Mouse (Mus musculus) thymus, adult 2 months (tissue): ENCODE results near the gene Hes3.

Experiments
- CTCF ChIP-seq: fragments of 200-500 bp; IDR thresholded peaks from 2 replicates; pipeline ENCODE4 v1.5.1; 2012; ENCODE audit warnings: mild to moderate bottlenecking, control low read depth, low read length, moderate library complexity, borderline replicate concordance; ENCODE audit not compliant: control insufficient read depth, poor library complexity, insufficient read depth; ENCODE audit errors: extremely low read depth
- POLR2A ChIP-seq: fragments of 200-500 bp; IDR thresholded peaks from 2 replicates; pipeline ENCODE4 v1.6.1; 2012; ENCODE audit warnings: mild to moderate bottlenecking, low read length, control low read depth, moderate library complexity; ENCODE audit not compliant: control insufficient read depth, poor library complexity, insufficient read depth; ENCODE audit errors: extremely low read depth

- TF ChIP-seq CTCF: no peak
- TF ChIP-seq POLR2A: no peak
These were observed 22.5 kb upstream of the Hes3 start for GRCm38 (mm10) chr4:152313934-152314333.
